Mouse (Mus musculus): ENCODE data around the gene Ssbp4. TPM values are rescaled to one million over a fixed set of nuclear protein-coding genes. Genes with fewer than 3 reads are reported as not detected.

Gene Ssbp4
- polyA plus RNA-seq, 1 experiment from 2014 or later = 113 TPM

- H3K9ac ChIP-seq (ENCODE audit: low read length) = no peak overlapping the region
- H3K36me3 ChIP-seq (ENCODE audit: control insufficient read depth, insufficient read depth, low read length) = no peaks in the 10 kb centered on the region
- ATAC-seq (replicated peaks; ENCODE audit: low FRiP score) (no peak), DNase-seq (ENCODE audit: low spot score) (no peak)
- no peaks in the 10 kb centered on the region for H3K27me3 ChIP-seq (ENCODE audit: control insufficient read depth, insufficient read depth, low read length)
- H3K4me1 ChIP-seq (replicated peaks; ENCODE audit: control insufficient read depth, insufficient read depth, low read length) = no peaks in the 10 kb centered on the region
- WGBS = 90% methylated on average over 4 of the region's 4 CpGs
- H3K4me2 ChIP-seq (ENCODE audit: low read depth, low read length, severe bottlenecking) = no peak overlapping the region
- H3K27ac ChIP-seq (ENCODE audit: low read depth, low read length) = no peak overlapping the region
- no peaks in the 10 kb centered on the region for H3K9me3 ChIP-seq (ENCODE audit: control insufficient read depth, low read length)
- no peak overlapping the region for H3K4me3 ChIP-seq (ENCODE audit: low read depth, low read length)
Measured at GRCm38 (mm10) chr8:70555079-70555747, 53.5 kb downstream of the Ssbp4 start.

DNA sequence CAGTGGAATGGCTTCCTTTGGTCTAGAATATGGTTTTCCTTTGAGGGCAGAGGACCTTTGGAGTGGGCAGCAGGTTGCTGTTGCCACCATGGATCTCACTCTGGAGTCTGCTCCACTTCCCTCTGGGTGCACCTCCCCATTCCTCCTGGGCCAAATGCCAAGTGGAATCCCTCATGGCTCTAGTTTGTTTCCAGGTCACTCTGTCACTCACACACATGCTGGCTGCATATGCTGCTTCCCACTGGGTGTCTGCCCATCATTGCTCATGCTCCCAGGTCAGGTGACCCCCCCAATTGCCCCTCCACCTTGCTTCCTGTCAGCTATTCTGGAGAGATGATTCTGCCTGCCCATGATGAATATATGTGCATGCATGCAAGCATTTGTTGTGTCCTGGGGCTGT, 54.9 kb downstream of the Ssbp4 start:
- no peak for DNase-seq (ENCODE audit: low spot score)
- H3K36me3 ChIP-seq (ENCODE audit: control insufficient read depth, insufficient read depth, low read length) = no peaks in the 10 kb centered on the region

DNA sequence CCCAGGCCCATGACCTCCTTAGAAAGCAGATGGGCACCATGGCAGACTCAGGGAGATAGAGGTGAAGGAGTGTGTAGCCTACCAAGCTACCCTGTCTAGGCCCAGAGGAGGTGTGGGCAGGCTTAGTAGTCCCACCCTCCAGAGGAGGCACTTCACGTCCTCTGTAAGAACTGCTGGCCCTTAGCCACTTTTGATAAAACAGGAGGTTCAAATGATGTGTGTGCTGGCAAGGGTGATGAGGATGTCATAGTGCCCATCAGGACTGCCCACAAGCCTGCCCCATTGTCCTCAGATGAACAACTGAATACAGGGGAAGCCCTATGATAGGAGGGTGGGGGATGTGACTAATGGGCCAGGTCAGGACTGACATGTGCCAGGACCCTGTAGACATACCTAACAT, 55.8 kb downstream of the Ssbp4 start:
- Histone ChIP-seq H3K9ac (ENCODE audit: low read length) (no peak overlapping the region), H3K27me3 (ENCODE audit: control insufficient read depth, insufficient read depth, low read length) (no peaks in the 10 kb centered on the region), H3K4me3 (ENCODE audit: low read depth, low read length) (no peak overlapping the region), H3K36me3 (ENCODE audit: control insufficient read depth, insufficient read depth, low read length) (no peaks in the 10 kb centered on the region), H3K4me2 (ENCODE audit: low read depth, low read length, severe bottlenecking) (no peak overlapping the region), H3K9me3 (ENCODE audit: control insufficient read depth, low read length) (no peaks in the 10 kb centered on the region), H3K4me1 (replicated peaks; ENCODE audit: control insufficient read depth, insufficient read depth, low read length) (no peaks in the 10 kb centered on the region), H3K27ac (ENCODE audit: low read depth, low read length) (no peak overlapping the region)
- DNase-seq (ENCODE audit: low spot score) (no peak), ATAC-seq (replicated peaks; ENCODE audit: low FRiP score) (no peak)
- 90% methylated on average over 1 of the region's 1 CpGs for WGBS

More for the DNA sequence above, 54.9 kb downstream of the Ssbp4 start:
- no peaks in the 10 kb centered on the region for H3K4me1 ChIP-seq (replicated peaks; ENCODE audit: control insufficient read depth, insufficient read depth, low read length)
- no peak for ATAC-seq (replicated peaks; ENCODE audit: low FRiP score)
- H3K4me3 ChIP-seq (ENCODE audit: low read depth, low read length) = no peak overlapping the region
- no peaks in the 10 kb centered on the region for H3K27me3 ChIP-seq (ENCODE audit: control insufficient read depth, insufficient read depth, low read length)
- no peak overlapping the region for H3K4me2 ChIP-seq (ENCODE audit: low read depth, low read length, severe bottlenecking)
- H3K9me3 ChIP-seq (ENCODE audit: control insufficient read depth, low read length) = no peaks in the 10 kb centered on the region
- H3K27ac ChIP-seq (ENCODE audit: low read depth, low read length) = no peak overlapping the region
- H3K9ac ChIP-seq (ENCODE audit: low read length) = no peak overlapping the region

- H3K27me3 ChIP-seq (ENCODE audit: control insufficient read depth, insufficient read depth, low read length) = no peaks in the 10 kb centered on the region
- no peaks in the 10 kb centered on the region for H3K9me3 ChIP-seq (ENCODE audit: control insufficient read depth, low read length)
- no peaks in the 10 kb centered on the region for H3K36me3 ChIP-seq (ENCODE audit: control insufficient read depth, insufficient read depth, low read length)
- no peak overlapping the region for H3K4me2 ChIP-seq (ENCODE audit: low read depth, low read length, severe bottlenecking)
- H3K27ac ChIP-seq (ENCODE audit: low read depth, low read length) = no peak overlapping the region
- no peaks in the 10 kb centered on the region for H3K4me1 ChIP-seq (replicated peaks; ENCODE audit: control insufficient read depth, insufficient read depth, low read length)
- no peak overlapping the region for H3K4me3 ChIP-seq (ENCODE audit: low read depth, low read length)
- no peak for DNase-seq (ENCODE audit: low spot score)
- H3K9ac ChIP-seq (ENCODE audit: low read length) = no peak overlapping the region
- 89% methylated on average over 3 of the region's 3 CpGs for WGBS
- ATAC-seq (replicated peaks; ENCODE audit: low FRiP score) = no peak
Measured at GRCm38 (mm10) chr8:70551558-70552161, 57.0 kb downstream of the Ssbp4 start.

DNA sequence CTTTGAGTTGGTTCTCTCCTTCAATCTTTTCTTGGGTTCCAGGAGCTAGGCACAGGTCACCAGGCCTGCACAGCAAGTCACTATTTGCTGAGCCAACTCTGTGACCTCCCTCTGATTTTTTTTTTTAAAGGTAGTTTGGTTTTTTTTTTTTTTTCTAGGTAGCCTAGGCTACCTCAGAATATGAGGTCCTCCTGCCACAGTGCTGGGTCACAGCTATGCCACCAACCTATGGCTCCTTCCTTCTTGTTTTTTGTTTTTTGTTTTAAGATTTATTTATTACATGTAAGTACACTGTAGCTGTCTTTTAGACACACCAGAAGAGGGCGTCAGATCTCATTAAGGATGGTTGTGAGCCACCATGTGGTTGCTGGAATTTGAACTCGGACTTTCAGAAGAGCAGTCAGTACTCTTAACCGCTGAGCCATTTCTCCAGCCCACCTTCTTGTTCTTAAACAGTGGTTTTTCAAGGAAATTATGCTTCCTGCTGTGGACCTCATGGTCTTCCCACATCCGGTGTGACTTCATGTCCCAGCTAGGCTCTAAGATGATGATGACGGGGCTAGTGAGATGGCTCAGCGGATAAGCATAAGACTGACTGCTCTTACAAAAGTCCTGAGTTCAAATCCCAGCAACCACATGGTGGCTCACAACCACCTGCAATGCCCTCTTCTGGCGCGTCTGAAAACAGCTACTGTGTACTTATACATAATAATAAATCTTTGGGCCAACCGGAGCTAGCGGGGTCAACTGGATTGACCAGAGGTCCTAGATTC, 59.1 kb downstream of the Ssbp4 start:
- 97% methylated on average over 10 of the region's 10 CpGs for WGBS
- ATAC-seq (replicated peaks; ENCODE audit: low FRiP score) = no peak

DNA sequence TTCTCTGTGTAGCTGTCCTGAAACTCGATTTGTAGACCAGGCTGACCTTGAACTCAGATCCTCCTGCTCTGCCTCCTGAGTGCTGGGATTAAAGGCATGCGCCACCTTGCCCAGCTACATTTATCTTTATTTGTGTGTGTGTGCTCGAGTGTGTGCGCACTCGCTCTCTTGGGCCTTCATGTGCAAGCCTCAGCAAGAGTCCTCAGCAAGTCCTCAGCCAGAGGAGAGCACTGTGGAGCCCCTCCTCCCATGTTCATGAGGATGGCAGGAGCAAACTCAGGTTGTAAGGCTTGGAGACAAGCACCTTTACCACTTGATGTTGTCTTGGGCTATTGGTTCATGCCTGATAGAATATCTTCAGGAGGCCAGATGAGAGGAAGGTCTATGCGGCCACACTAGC, 60.9 kb downstream of the Ssbp4 start:
- no peak for DNase-seq (ENCODE audit: low spot score)
- Histone ChIP-seq H3K9me3 (ENCODE audit: control insufficient read depth, low read length) (no peaks in the 10 kb centered on the region), H3K27me3 (ENCODE audit: control insufficient read depth, insufficient read depth, low read length) (no peaks in the 10 kb centered on the region), H3K27ac (ENCODE audit: low read depth, low read length) (no peak overlapping the region), H3K4me2 (ENCODE audit: low read depth, low read length, severe bottlenecking) (no peak overlapping the region), H3K36me3 (ENCODE audit: control insufficient read depth, insufficient read depth, low read length) (no peaks in the 10 kb centered on the region), H3K9ac (ENCODE audit: low read length) (no peak overlapping the region), H3K4me3 (ENCODE audit: low read depth, low read length) (no peak overlapping the region), H3K4me1 (replicated peaks; ENCODE audit: control insufficient read depth, insufficient read depth, low read length) (no peaks in the 10 kb centered on the region)
- 89% methylated on average over 6 of the region's 6 CpGs for WGBS
- no peak for ATAC-seq (replicated peaks; ENCODE audit: low FRiP score)

More for the DNA sequence above, 59.1 kb downstream of the Ssbp4 start:
- H3K36me3 ChIP-seq (ENCODE audit: control insufficient read depth, insufficient read depth, low read length) = no peaks in the 10 kb centered on the region
- no peaks in the 10 kb centered on the region for H3K27me3 ChIP-seq (ENCODE audit: control insufficient read depth, insufficient read depth, low read length)
- H3K9ac ChIP-seq (ENCODE audit: low read length) = no peak overlapping the region
- no peaks in the 10 kb centered on the region for H3K4me1 ChIP-seq (replicated peaks; ENCODE audit: control insufficient read depth, insufficient read depth, low read length)
- H3K4me3 ChIP-seq (ENCODE audit: low read depth, low read length) = no peak overlapping the region
- no peak for DNase-seq (ENCODE audit: low spot score)
- no peaks in the 10 kb centered on the region for H3K9me3 ChIP-seq (ENCODE audit: control insufficient read depth, low read length)
- no peak overlapping the region for H3K27ac ChIP-seq (ENCODE audit: low read depth, low read length)
- H3K4me2 ChIP-seq (ENCODE audit: low read depth, low read length, severe bottlenecking) = no peak overlapping the region

Other genes starting within 250 kb of the Ssbp4 start
- 0.56 TPM in 1 of 2 replicates, not detected in the other for gene Comp, start 235.3 kb downstream of the Ssbp4 start, polyA plus RNA-seq (2014; fragmentation: Nextera tagmentation; extraction: Ambion mirVana)
- gene Crtc1, start 169.3 kb downstream of the Ssbp4 start, polyA plus RNA-seq (2014; fragmentation: Nextera tagmentation; extraction: Ambion mirVana) = 16.3 and 18.1 TPM in 2 replicates
- gene Klhl26, start 131.9 kb downstream of the Ssbp4 start, polyA plus RNA-seq (2014; fragmentation: Nextera tagmentation; extraction: Ambion mirVana) = 17.5 and 19.5 TPM in 2 replicates
- 10.4 and 10.6 TPM in 2 replicates for gene Tmem59l, start 121.5 kb downstream of the Ssbp4 start, polyA plus RNA-seq (2014; fragmentation: Nextera tagmentation; extraction: Ambion mirVana)
- 4.9 and 10.9 TPM in 2 replicates for gene Crlf1, start 115.7 kb downstream of the Ssbp4 start, polyA plus RNA-seq (2014; fragmentation: Nextera tagmentation; extraction: Ambion mirVana)
- 113 and 123 TPM in 2 replicates for gene Rex1bd, start 102.1 kb downstream of the Ssbp4 start, polyA plus RNA-seq (2014; fragmentation: Nextera tagmentation; extraction: Ambion mirVana)
- gene Uba52, start 98.1 kb downstream of the Ssbp4 start, polyA plus RNA-seq (2014; fragmentation: Nextera tagmentation; extraction: Ambion mirVana) = 715 TPM in 2 replicates
- 268 and 290 TPM in 2 replicates for gene Fkbp8, start 81.1 kb downstream of the Ssbp4 start, polyA plus RNA-seq (2014; fragmentation: Nextera tagmentation; extraction: Ambion mirVana)
- 56.0 and 59.9 TPM in 2 replicates for gene Kxd1, start 80.9 kb downstream of the Ssbp4 start, polyA plus RNA-seq (2014; fragmentation: Nextera tagmentation; extraction: Ambion mirVana)
- gene Ell, start 69.4 kb downstream of the Ssbp4 start, polyA plus RNA-seq (2014; fragmentation: Nextera tagmentation; extraction: Ambion mirVana) = 21.8 and 22.2 TPM in 2 replicates
- 98.1 and 109 TPM in 2 replicates for gene Isyna1, start 14.5 kb downstream of the Ssbp4 start, polyA plus RNA-seq (2014; fragmentation: Nextera tagmentation; extraction: Ambion mirVana)
- gene Lrrc25, start 7.3 kb upstream of the Ssbp4 start, polyA plus RNA-seq (2014; fragmentation: Nextera tagmentation; extraction: Ambion mirVana) = 1.2 and 1.4 TPM in 2 replicates
- gene Gdf15, start 23.6 kb upstream of the Ssbp4 start, polyA plus RNA-seq (2014; fragmentation: Nextera tagmentation; extraction: Ambion mirVana) = not detected in 2 replicates
- gene Pgpep1, start 51.5 kb upstream of the Ssbp4 start, polyA plus RNA-seq (2014; fragmentation: Nextera tagmentation; extraction: Ambion mirVana) = 70.9 and 73.8 TPM in 2 replicates
- gene Lsm4, start 64.4 kb upstream of the Ssbp4 start, polyA plus RNA-seq (2014; fragmentation: Nextera tagmentation; extraction: Ambion mirVana) = 318 and 346 TPM in 2 replicates
- 128 and 157 TPM in 2 replicates for gene Jund, start 90.1 kb upstream of the Ssbp4 start, polyA plus RNA-seq (2014; fragmentation: Nextera tagmentation; extraction: Ambion mirVana)
- not detected in 2 replicates for gene Iqcn, start 94.6 kb upstream of the Ssbp4 start, polyA plus RNA-seq (2014; fragmentation: Nextera tagmentation; extraction: Ambion mirVana)
- gene Gm3336, start 109.7 kb upstream of the Ssbp4 start, polyA plus RNA-seq (2014; fragmentation: Nextera tagmentation; extraction: Ambion mirVana) = not detected in 2 replicates
- gene Pde4c, start 114.8 kb upstream of the Ssbp4 start, polyA plus RNA-seq (2014; fragmentation: Nextera tagmentation; extraction: Ambion mirVana) = 0.13 and 0.37 TPM in 2 replicates
- gene Rab3a, start 145.8 kb upstream of the Ssbp4 start, polyA plus RNA-seq (2014; fragmentation: Nextera tagmentation; extraction: Ambion mirVana) = 42.7 and 49.7 TPM in 2 replicates
- gene Mpv17l2, start 152.1 kb upstream of the Ssbp4 start, polyA plus RNA-seq (2014; fragmentation: Nextera tagmentation; extraction: Ambion mirVana) = 31.0 and 34.1 TPM in 2 replicates
- 58.9 and 61.6 TPM in 2 replicates for gene Pik3r2, start 167.8 kb upstream of the Ssbp4 start, polyA plus RNA-seq (2014; fragmentation: Nextera tagmentation; extraction: Ambion mirVana)
- gene Mast3, start 196.2 kb upstream of the Ssbp4 start, polyA plus RNA-seq (2014; fragmentation: Nextera tagmentation; extraction: Ambion mirVana) = 15.9 and 17.4 TPM in 2 replicates
- not detected in 2 replicates for gene Il12rb1, start 199.6 kb upstream of the Ssbp4 start, polyA plus RNA-seq (2014; fragmentation: Nextera tagmentation; extraction: Ambion mirVana)
- 6.3 and 7.2 TPM in 2 replicates for gene Arrdc2, start 230.8 kb upstream of the Ssbp4 start, polyA plus RNA-seq (2014; fragmentation: Nextera tagmentation; extraction: Ambion mirVana)

Data from forebrain, embryonic 11.5 days (tissue).